Mouse (Mus musculus): ENCODE measurements around the gene Cblc.

Cblc gene

GRCm38 (mm10) chr7:19749389-19750216 lies 47.0 kb downstream of the Cblc start:
- DNase-seq: peak; percentile 55

- no peak for DNase-seq
Measured at GRCm38 (mm10) chr7:19748219-19749195, 48.1 kb downstream of the Cblc start.

- DNase-seq: no peak
Measured at GRCm38 (mm10) chr7:19747420-19748218, 49.0 kb downstream of the Cblc start.

- no peak for DNase-seq
Measured at GRCm38 (mm10) chr7:19746426-19747201, 50.0 kb downstream of the Cblc start.

GRCm38 (mm10) chr7:19745971-19746370 lies 50.6 kb downstream of the Cblc start:
- no peak for DNase-seq

- no peak for DNase-seq
Measured at GRCm38 (mm10) chr7:19744590-19745385, 51.8 kb downstream of the Cblc start.

- no peak for DNase-seq
Measured at GRCm38 (mm10) chr7:19743791-19744190, 52.8 kb downstream of the Cblc start.

- no peak for DNase-seq
Measured at GRCm38 (mm10) chr7:19742468-19742867, 54.1 kb downstream of the Cblc start.

- DNase-seq: no peak
Measured at GRCm38 (mm10) chr7:19741329-19742031, 55.1 kb downstream of the Cblc start.

GRCm38 (mm10) chr7:19740269-19740668 lies 56.3 kb downstream of the Cblc start:
- no peak for DNase-seq

GRCm38 (mm10) chr7:19738771-19739170 lies 57.8 kb downstream of the Cblc start:
- no peak for DNase-seq

- DNase-seq: no peak
Measured at GRCm38 (mm10) chr7:19736389-19737057, 60.1 kb downstream of the Cblc start.

- DNase-seq: no peak
Measured at GRCm38 (mm10) chr7:19734178-19734666, 62.4 kb downstream of the Cblc start.

Data from thymus, postnatal 25 days (tissue).